Mouse (Mus musculus) heart, postnatal 36 days (tissue): ENCODE measurements at regions not wholly inside any gene's neighbourhood (a gene's known extent, or its start where the extent isn't known, plus 50 kb on each side); places are given as distances from the start of the nearest gene placed in this dataset.

Experiments used
- DNase-seq, 2 experiments: peaks; one replicate each; pipeline ENCODE4 v3.0.0; 2021 to 2022
- intact Hi-C: fragments of 180-260 bp; cut with DNase I; formaldehyde crosslinking; loops from one replicate; pipeline ENCODE4 v1.15.1; 2025

DNA sequence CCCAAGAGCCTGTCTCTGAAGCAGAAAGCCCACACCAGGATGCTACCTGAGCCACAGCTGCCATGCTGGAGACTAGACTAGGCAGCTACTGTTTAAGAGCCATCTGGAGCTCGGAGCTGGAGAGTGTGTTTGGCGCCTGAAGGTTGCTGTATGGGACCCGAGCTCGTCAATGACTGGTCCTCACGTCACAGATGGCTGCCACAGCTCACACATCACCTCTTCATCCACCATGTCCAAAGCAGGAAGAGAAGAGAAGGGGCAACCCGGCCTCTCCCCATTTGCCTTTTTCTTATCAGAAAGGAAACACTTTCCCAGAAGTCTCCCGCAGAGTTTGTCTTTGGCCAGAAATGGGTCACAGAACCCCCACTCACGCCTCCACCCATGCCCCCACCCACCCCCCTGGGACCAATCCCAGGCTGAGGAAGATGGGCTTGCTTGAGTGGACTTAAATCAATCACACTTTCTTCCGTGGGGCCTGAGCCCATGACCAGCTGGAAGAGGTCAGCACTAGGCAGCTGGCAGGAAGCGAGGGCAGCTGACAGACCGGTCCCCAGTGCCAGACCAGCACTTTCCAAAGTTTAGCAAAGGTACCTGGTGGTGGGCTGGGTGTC, 53.5 kb upstream of the Ptpn1 start:
- no peak for DNase-seq
- intact Hi-C loops: no loop called here

DNA sequence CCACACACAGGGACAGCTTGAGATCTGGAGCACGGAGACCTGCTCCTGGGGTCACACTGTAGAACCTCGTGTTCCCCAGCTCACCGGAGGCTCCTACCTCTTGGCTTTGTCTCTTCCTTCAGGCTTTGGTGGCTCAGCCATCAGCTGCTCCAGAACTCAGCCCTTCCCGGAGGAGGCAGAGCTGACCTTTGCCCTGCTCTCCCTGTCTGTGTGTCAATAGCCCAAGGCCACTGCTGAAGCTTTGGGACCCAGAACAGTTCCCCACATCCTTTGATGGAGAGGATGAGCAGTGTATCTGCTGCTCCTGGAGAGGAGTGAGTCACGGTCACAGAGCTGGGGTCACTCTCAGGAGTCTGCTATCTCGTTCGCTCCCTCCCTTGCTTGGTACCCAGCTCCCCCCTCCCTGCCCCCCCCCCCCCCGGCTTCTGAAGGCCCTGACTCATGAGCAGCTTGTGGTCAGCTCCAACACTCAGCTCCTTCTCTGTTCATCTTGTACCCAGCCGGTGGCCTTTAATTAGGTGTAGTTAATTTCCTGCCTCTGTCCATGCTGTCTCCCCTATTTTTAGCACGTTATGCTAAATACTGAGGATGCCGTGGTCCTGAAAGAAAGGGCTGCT, 54.5 kb upstream of the Ptpn1 start:
- intact Hi-C loops: no loop called here
- no peak for DNase-seq

DNA sequence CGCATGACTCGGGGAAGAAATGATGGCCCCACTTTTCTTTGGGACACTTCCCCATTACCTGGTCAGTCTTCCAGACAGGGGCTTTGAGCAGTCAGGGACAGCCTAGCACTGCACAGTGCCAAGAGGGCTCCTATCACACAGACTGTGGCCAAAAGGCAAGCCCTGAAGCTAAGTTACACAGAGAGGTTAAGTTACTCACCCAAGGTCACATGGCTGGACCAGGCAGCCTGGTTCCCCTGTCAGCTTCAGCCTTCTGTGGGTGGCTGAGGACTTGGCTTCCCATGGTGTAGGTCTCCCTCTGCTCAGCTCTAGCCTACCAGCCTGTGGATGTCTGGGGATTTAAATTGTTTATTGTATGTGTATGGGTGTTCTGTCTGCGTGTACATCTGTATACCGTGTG, 59.4 kb upstream of the Ptpn1 start:
- intact Hi-C loops: no loop called here

DNA sequence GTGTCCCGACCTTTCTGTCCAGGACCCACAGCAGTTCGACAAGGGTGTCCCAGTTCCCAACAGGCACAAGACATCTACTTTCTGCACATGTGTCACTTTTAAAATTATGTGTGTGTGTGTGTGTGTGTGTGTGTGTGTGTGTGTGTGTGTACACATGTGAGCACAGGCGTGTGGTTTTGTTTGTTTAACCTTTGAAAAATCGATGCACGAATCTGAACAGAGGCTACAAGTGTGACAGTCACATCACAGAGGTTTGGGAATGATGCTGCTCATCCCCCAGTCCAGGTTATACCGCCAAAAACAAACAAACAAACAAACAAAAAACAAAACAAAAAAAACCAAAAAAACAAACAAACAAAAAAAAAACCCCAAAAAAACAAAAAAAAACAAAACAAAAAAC, 61.7 kb upstream of the Ptpn1 start:
- intact Hi-C loops: no loop called here
- no peak for DNase-seq

More for the DNA sequence above, 59.4 kb upstream of the Ptpn1 start:
- DNase-seq: no peak

DNA sequence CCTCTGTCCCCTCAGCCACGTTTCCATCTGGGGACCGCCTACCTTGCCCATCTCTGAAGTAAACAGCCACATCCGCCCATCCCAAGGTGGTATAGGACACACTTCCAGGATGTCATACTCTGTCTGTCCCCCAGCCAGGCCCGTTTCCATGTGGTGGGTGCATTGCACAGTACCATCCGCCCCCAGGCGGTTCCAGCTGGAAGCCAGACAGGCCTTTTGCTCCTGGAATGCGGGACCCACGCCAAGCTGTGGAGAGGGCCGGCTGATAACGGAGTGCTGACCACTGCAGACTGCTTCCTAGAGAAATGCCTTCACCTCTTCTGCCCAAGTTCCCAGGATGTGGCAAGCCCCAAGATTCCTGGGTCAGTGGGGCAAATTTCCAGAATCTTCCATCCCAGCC, 65.1 kb upstream of the Ptpn1 start:
- DNase-seq: peak; percentile 86 to 87
- intact Hi-C loops: loop anchor here (2.0 kb wide), 2 partner anchors 42 to 178 kb away; partner anchors contain the start of genes Cebpb and Tmem189

DNA sequence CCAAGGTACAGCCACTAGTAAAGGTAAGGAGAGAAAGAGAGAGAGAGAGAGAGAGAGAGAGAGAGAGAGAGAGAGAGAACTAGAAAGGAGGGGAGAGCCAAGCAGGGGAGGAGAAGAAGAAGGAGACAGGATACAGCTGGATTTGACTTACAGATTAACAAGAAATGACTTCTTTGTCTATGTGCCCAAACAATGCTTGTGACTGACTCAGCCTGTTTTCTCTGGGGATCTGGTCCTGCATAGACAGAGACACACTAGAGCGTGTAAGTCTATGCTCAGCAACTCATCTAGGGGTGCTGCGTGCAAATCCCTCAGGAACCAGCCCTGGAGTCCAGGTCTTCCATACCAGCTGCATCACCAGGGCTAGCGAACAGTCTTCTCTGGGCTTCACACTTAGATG, 66.3 kb upstream of the Ptpn1 start:
- intact Hi-C loops: no loop called here
- DNase-seq: no peak

DNA sequence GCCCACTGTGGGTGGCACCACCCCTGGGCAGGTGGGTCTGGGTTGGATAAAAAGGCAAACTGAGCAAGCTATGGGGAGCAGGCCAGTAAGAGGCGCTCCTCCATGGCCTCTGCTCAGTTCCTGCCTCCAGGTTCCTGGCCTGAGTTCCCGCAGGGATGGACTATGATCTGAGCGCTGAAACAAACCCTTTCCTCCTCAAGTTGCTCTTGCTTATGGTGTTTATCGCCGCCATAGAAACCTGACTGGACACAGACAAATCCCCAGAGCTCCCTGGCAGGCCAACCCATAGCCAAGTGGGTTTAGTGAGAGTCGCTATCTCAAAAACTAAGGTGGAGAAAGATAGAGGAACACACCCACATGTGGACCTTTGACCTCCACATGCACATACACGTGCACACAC, 67.2 kb upstream of the Ptpn1 start:
- intact Hi-C loops: no loop called here
- DNase-seq: no peak

DNA sequence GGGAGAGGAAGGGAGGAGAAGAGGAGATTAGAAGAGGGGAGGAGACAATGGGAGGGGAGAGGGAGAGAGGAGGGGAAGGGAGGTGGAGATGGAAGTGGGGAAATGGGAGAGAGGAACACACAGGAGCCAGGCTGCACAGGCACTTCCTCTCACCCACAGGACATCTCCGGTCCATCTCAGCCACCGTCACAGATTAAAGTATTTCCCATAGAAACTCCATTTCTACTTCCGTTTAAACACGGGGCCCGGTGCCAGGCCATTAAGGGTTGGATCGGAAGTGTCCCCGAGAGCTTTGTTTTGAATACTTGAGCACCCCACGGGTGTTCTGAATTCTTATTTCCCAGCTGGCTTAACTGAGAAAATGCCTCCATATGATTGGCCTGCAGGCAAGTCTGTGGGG, 67.6 kb upstream of the Ptpn1 start:
- peak; percentile 55 to 60 for DNase-seq
- intact Hi-C loops: no loop called here

DNA sequence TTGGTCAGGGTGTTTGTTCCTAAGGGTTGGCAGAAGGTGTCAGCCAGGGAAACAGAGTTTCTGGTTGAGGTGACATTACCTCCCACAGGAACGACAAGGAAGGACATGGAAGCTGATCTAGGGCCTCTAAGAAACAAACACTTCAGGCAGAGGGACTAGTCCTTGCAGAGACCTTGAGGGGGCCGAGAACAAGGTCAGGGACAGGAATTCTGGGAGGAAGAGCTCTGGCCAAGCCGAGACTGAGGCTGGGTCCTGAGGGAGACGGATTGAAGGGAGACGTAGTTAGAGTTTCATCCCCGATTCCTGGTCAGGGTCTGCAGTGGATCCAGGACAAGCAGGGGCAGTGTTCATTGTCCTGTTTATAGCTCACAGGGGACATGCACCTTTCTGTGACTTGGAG, 68.2 kb upstream of the Ptpn1 start:
- intact Hi-C loops: no loop called here
- no peak for DNase-seq

DNA sequence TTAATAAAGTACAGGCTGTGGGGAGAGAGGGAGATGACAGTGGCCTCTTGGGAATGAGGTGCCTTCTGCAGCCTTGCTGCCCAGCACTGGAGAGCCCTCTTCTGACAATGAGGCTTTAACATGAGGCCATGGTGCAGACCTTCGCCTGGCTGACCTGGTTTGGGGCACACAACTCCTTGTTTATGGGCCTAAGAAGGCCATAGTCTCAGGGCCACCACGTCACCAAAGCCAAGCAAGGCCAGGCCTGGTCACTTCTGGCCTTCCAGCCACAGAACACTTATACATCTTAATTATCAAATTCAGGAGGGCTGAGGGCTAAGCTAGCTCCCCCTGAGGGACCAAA, 70.7 kb upstream of the Ptpn1 start:
- DNase-seq: no peak
- intact Hi-C loops: loop anchor here (2.0 kb wide), 1 partner anchor 82 kb away; no protein-coding TSS in a partner anchor

DNA sequence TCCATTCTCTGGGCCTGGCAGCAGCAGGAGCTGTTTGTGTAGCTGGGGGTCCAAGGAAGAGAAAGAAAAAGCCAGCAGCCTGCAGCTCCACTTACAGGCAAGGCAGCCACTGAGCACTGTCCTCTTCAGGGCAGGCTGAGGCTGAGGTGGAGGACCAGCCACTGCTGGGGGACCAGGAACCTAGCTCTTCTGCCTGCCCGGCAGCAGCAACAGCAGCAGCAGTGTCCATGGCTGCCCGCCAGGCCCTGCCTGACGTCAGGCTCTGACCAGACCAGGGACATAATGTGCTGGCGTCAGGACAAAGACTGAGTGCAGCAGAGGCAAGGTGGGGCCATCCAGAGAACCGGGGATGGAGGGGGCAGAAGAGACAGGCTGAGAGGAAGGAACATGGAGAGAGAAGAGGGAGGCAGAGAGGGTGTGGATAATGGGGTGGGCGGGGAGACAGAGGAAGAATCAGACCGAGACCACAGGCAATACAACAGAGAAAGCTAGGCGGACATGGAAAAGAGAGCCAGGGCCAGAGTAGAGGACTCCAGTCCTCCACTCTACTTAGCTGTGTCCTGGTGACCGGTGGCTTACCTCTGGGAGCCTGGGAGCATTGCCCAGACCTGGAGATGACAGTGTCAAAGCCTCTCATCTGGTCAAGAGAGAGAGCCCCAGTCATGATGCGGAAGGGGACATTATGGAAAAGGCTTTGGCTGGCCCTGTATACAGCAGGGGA, 71.2 kb upstream of the Ptpn1 start:
- intact Hi-C loops: loop anchor here (2.0 kb wide), 1 partner anchor 82 kb away; no protein-coding TSS in a partner anchor
- DNase-seq: peak; percentile 94 to 96

DNA sequence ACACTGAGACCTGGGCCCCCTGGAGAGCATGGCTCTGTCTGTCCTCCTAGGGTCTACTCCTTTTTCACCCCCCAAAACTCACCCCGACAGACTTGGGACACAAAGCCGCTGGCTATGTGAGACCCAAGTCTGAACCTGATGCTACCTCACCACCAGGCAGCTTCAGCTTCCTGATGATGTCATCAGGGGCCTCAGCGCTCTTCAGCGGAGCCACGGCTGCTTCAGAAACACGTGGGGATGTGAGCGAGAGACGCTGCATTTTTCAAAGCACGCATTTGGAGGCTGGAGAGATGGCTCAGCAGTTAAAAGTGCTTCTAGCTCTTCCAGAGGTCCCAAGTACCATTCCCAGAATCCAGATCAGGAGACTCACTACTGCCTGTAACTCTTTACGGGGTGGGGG, 72.3 kb upstream of the Ptpn1 start:
- no peak for DNase-seq
- intact Hi-C loops: no loop called here

DNA sequence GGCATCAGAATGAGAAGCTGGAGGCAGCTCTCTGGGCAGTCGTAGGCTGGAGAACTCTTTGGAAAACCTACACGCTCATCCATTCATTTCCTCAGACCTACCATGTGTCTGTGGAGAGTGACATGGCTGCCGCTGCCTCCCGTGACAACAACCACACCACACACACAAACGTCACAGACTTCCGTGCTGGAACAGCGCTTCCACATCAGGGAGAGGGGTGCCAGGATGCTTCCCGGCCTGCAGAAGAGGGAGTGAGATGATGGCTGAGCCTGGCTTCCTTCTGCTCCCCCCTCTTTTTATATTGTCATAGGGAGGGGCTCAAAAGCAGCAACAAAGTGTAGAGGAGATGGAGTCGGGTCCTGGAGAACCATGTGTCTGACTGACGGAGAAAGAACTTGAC, 73.5 kb upstream of the Ptpn1 start:
- intact Hi-C loops: no loop called here

DNA sequence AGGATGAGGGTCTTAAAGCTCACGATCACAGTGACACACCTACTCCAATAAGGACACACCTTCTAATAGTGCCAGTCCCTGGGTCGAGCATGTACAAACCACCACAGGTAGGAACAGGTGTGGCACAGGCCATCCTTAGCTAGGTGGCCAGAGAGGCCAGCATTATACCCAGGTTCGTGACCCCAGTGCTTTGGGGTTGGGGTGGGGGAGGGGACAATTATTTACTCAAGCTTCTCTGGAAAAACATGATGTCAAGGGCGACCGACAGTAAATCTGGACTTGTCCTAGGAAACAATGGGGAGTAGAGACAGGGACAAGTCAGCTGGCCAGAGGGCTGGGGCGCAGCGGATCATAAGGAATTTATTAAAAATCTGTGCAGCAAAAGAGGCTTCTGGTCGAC, 73.9 kb upstream of the Ptpn1 start:
- DNase-seq: no peak

More for the DNA sequence above, 73.5 kb upstream of the Ptpn1 start:
- no peak for DNase-seq

DNA sequence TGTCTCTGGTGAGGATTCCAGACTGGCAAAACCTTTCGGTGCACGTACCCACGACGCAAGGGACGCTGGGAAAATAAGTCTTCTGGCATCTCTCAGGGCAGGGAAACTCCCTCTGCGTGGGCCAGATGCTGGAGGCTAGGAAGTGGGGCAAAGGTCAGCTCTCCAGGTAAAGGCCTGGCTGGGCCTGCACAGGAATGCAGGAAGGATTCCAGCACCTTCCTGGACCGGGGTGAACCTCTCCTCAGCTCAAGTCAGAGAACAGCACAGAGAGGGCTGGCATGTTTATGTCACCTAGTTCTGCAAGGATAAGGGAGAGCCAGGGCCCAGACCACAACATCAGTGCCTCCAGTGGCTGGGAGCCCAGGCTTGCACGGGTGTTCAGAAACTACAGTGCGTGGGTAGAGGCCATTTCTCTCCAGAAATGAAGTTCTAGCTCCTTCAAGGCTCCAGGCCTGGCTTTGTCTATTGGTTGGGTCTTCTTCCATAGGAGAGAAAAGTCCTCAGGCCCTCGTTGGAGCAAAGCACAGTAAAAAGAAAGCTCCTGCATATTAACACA, 74.9 kb upstream of the Ptpn1 start:
- intact Hi-C loops: no loop called here
- DNase-seq: no peak

More for the DNA sequence above, 73.9 kb upstream of the Ptpn1 start:
- intact Hi-C loops: no loop called here

DNA sequence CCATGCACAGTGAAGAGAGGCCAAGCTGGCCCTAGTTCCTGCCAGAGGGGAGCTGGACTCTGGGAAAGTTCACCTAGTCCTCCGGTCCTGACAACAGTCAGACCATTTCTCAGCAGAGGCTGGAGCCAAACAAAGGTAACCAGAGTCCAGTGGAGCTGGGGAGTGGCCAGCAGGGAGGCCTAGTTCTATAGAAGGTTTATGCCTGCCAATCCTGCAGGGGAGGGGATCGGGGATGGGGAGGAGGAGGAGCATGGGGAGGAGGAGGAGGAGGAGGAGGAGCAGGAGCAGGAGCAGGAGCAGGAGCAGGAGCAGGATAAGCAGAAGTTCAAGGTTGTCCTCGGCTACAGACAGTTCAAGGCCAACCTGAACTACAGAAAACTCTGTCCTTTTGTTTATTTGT, 75.8 kb upstream of the Ptpn1 start:
- intact Hi-C loops: no loop called here
- DNase-seq: no peak

DNA sequence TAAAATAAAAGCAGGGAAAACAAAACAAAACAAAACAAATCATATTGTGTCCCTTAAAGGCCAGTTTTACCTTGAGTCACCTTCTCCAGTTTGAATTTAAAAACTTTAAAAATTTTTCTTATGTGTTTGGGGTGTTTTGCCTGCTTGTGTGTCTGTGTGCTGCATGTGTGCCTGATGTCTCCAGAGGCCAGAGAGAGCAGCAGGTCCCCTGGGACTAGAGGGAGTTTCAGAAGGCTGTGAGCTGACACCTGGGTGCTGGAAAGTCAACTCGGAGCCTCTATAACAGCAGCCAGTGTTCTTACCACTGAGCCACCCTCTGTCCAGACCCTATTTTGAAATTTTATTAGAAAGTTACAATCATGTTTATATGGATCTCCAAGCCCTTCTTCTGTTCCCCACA, 77.8 kb upstream of the Ptpn1 start:
- no peak for DNase-seq
- intact Hi-C loops: loop anchor here (5.0 kb wide), 1 partner anchor 162 kb away; no protein-coding TSS in a partner anchor

DNA sequence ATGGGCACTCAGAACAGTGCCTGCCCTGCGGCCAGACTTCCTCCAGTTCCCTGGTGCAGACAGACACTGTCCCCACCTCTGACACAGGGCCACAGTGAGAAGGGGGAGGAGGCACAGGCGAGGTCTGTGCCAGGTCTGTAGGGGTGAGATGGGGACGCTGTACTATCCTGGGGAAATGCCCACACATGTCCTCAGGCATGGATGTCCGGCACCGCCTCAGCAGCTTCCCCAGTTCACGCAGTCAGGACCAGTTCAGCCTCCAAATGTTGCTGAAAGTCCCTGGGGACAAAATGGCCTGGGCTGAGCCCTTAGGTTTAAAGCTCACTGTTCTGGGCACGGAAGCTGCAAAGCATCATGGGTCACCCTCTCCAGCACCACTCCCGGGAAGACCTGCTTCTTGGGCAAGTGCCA, 78.4 kb upstream of the Ptpn1 start:
- peak; percentile 55 to 68 for DNase-seq
- intact Hi-C loops: loop anchor here (5.0 kb wide), 1 partner anchor 161 kb away; no protein-coding TSS in a partner anchor

DNA sequence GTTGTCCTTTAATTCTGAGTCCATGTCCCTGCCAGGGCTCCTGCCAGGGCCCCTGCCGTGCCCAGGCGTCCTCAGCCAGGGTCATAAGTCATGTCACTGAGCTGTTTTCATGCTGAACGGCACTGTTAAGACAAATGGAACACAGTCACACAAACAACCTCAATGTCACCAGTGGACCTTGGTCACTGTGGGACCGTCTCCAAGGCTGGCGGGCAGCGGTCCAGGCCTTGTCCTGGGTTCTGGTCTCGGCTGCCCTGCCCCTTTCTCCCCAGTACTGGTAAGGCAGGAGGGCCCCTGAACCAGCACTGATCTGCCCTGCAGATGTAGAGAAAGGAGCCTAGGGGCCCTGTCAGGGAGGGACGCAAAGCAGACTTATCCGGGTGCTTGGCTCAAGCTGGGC, 79.3 kb upstream of the Ptpn1 start:
- DNase-seq: peak in 1 of 2 experiments; percentile 60
- intact Hi-C loops: loop anchor here (5.0 kb wide), 1 partner anchor 160 kb away; no protein-coding TSS in a partner anchor

DNA sequence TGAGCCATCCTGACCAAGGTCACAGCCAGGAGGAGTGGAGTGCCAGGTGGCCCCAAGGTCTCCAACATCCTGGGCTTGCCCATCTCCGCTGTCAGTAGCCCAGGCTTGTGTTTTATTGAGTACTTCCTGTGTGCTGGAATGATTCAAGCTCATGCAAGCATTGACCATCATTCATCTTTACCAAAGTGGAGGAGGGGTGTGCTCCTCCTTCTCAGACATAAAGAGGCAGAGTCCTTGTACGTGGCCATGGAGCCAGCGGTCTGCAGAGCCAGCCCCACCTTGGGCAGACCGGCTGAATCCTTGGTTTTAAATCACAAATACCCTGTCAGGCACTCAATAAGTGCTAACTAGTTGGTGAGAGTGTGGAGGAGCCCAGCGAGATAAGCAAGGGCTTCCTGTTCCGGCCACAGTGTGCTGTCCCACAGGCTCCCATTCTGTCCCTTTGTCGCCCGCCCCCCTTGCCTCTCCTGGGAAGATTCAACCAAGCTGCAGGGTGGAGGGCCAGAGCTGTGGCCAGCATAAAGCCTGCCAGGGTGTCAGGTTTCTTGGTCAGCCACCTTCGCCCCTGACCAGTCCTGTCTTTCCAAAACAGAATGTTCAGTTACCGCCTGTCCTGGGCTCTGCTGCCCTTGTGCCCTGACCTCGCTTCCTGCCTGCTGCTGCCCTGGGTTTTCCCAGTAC, 80.5 kb upstream of the Ptpn1 start:
- intact Hi-C loops: loop anchor here (5.0 kb wide), 1 partner anchor 159 kb away; no protein-coding TSS in a partner anchor

More for the DNA sequence above, 80.5 kb upstream of the Ptpn1 start:
- peak; percentile 72 to 74 for DNase-seq
